In genomic region chr2:156482299-156482698, GRCm38 (mm10) we compare ENCODE assay signal across 8 mouse cellular contexts.
A peak's percentile ranks its signal among the peaks of the same experiment; 100 is the strongest.
DNase-seq lines count a peak whose midpoint lies in the region; ATAC-seq and TF ChIP-seq lines count a peak whose summit lies in the region.

No protein-coding gene starts in this region.

- H3K4me1 ChIP-seq in forebrain, embryonic 11.5 days (replicated peaks; ENCODE audit: control insufficient read depth, insufficient read depth, low read length), result no peaks in the 10 kb centered on the region
- peaks cover 7% of the 10 kb centered on the region for H3K4me1 ChIP-seq in forebrain, embryonic 16.5 days (replicated peaks; ENCODE audit: control insufficient read depth, insufficient read depth, low read length)
- no peaks in the 10 kb centered on the region for H3K4me1 ChIP-seq in midbrain, embryonic 14.5 days (ENCODE audit: control insufficient read depth, insufficient read depth, low read length)
- H3K4me1 ChIP-seq in midbrain, embryonic 15.5 days, result 0 out of 2 replicates have a peak, but pooled peaks cover 4% of the 10 kb centered on the region
- no peaks in the 10 kb centered on the region for H3K4me1 ChIP-seq in kidney, postnatal 0 days (replicated peaks; ENCODE audit: insufficient read depth, low read length)

- H3K36me3 ChIP-seq in forebrain, embryonic 11.5 days (ENCODE audit: control insufficient read depth, insufficient read depth, low read length), result no peaks in the 10 kb centered on the region
- no peaks in the 10 kb centered on the region for H3K36me3 ChIP-seq in forebrain, embryonic 16.5 days (ENCODE audit: control insufficient read depth, insufficient read depth)
- no peaks in the 10 kb centered on the region for H3K36me3 ChIP-seq in midbrain, embryonic 14.5 days (ENCODE audit: control insufficient read depth, insufficient read depth, low read length)
- no peaks in the 10 kb centered on the region for H3K36me3 ChIP-seq in midbrain, embryonic 15.5 days (replicated peaks)
- H3K36me3 ChIP-seq in kidney, postnatal 0 days (ENCODE audit: insufficient read depth, low read length), result no peaks in the 10 kb centered on the region

- H3K27me3 ChIP-seq in forebrain, embryonic 11.5 days (ENCODE audit: control insufficient read depth, insufficient read depth, low read length), result no peaks in the 10 kb centered on the region
- H3K27me3 ChIP-seq in forebrain, embryonic 16.5 days (replicated peaks; ENCODE audit: control insufficient read depth, insufficient read depth, low read length), result no peaks in the 10 kb centered on the region
- no peaks in the 10 kb centered on the region for H3K27me3 ChIP-seq in midbrain, embryonic 14.5 days (ENCODE audit: control insufficient read depth, insufficient read depth, low read length)
- H3K27me3 ChIP-seq in midbrain, embryonic 15.5 days (replicated peaks), result no peaks in the 10 kb centered on the region
- H3K27me3 ChIP-seq in kidney, postnatal 0 days (ENCODE audit: insufficient read depth, low read length), result no peaks in the 10 kb centered on the region

- peak; percentile 72 for TF ChIP-seq CTCF in kidney, postnatal 0 days (IDR thresholded peaks at IDR 0.05; ENCODE audit: low read depth)

- H3K9ac ChIP-seq in forebrain, embryonic 11.5 days (ENCODE audit: low read length), result no peak overlapping the region
- H3K9ac ChIP-seq in forebrain, embryonic 16.5 days (replicated peaks; ENCODE audit: low read depth, low read length), result no peak overlapping the region
- no peak overlapping the region for H3K9ac ChIP-seq in midbrain, embryonic 14.5 days (replicated peaks; ENCODE audit: low read length)
- no peak overlapping the region for H3K9ac ChIP-seq in midbrain, embryonic 15.5 days
- no peak overlapping the region for H3K9ac ChIP-seq in kidney, postnatal 0 days (ENCODE audit: low read depth, low read length)

- peak; percentile 78 for DNase-seq in forebrain, embryonic 11.5 days (ENCODE audit: low spot score)
- peak; percentile 61 for DNase-seq in midbrain, embryonic 14.5 days
- peak; percentile 87 to 91 for DNase-seq in cerebellum, postnatal 10 days
- DNase-seq in kidney, postnatal 0 days (ENCODE audit: low spot score), result peak; percentile 35
- peak; percentile 75 for DNase-seq in testis, postnatal 10 days (ENCODE audit: low spot score)

- no peaks in the 10 kb centered on the region for H3K9me3 ChIP-seq in forebrain, embryonic 11.5 days (ENCODE audit: control insufficient read depth, low read length)
- H3K9me3 ChIP-seq in forebrain, embryonic 16.5 days (ENCODE audit: control insufficient read depth, low read length), result no peaks in the 10 kb centered on the region
- 0 out of 2 replicates have a peak, but pooled peaks cover 4% of the 10 kb centered on the region for H3K9me3 ChIP-seq in midbrain, embryonic 14.5 days (ENCODE audit: control insufficient read depth, low read length)
- H3K9me3 ChIP-seq in midbrain, embryonic 15.5 days, result no peaks in the 10 kb centered on the region
- H3K9me3 ChIP-seq in kidney, postnatal 0 days (replicated peaks; ENCODE audit: low read length), result no peaks in the 10 kb centered on the region

- no peak overlapping the region for H3K4me3 ChIP-seq in forebrain, embryonic 11.5 days (ENCODE audit: low read depth, low read length)
- H3K4me3 ChIP-seq in forebrain, embryonic 16.5 days (replicated peaks; ENCODE audit: low read length), result no peak overlapping the region
- H3K4me3 ChIP-seq in midbrain, embryonic 14.5 days (replicated peaks; ENCODE audit: low read depth, low read length), result no peak overlapping the region
- H3K4me3 ChIP-seq in midbrain, embryonic 15.5 days, result no peak overlapping the region
- H3K4me3 ChIP-seq in kidney, postnatal 0 days (replicated peaks; ENCODE audit: low read depth, low read length), result no peak overlapping the region

- ATAC-seq in forebrain, embryonic 11.5 days (replicated peaks; ENCODE audit: low FRiP score), result no peak
- ATAC-seq in forebrain, embryonic 16.5 days, result no peak
- no peak for ATAC-seq in midbrain, embryonic 14.5 days (ENCODE audit: low FRiP score, low TSS enrichment)
- no peak for ATAC-seq in midbrain, embryonic 15.5 days (replicated peaks)
- no peak for ATAC-seq in kidney, postnatal 0 days (replicated peaks; ENCODE audit: low FRiP score, low read depth)
- peak; percentile 86 for ATAC-seq in megakaryocyte progenitor cell, adult 5-6 weeks (replicated peaks; ENCODE audit: poor library complexity)

- H3K27ac ChIP-seq in forebrain, embryonic 11.5 days (ENCODE audit: low read depth, low read length), result no peak overlapping the region
- no peak overlapping the region for H3K27ac ChIP-seq in forebrain, embryonic 16.5 days (ENCODE audit: low read length)
- H3K27ac ChIP-seq in midbrain, embryonic 14.5 days (replicated peaks; ENCODE audit: low read depth, low read length), result no peak overlapping the region
- H3K27ac ChIP-seq in midbrain, embryonic 15.5 days, result no peak overlapping the region
- H3K27ac ChIP-seq in kidney, postnatal 0 days, result no peak overlapping the region

- 33% methylated on average over 13 of the region's 13 CpGs for WGBS in forebrain, embryonic 11.5 days
- WGBS in forebrain, embryonic 16.5 days, result 28% methylated on average over 13 of the region's 13 CpGs
- WGBS in midbrain, embryonic 14.5 days, result 39% methylated on average over 13 of the region's 13 CpGs
- WGBS in midbrain, embryonic 15.5 days, result 33% methylated on average over 13 of the region's 13 CpGs
- WGBS in kidney, postnatal 0 days, result 29% methylated on average over 13 of the region's 13 CpGs

- no peak overlapping the region for H3K4me2 ChIP-seq in forebrain, embryonic 11.5 days (ENCODE audit: low read depth, low read length, severe bottlenecking)
- H3K4me2 ChIP-seq in forebrain, embryonic 16.5 days (ENCODE audit: low read length), result no peak overlapping the region
- H3K4me2 ChIP-seq in midbrain, embryonic 14.5 days (ENCODE audit: low read length), result no peak overlapping the region
- no peak overlapping the region for H3K4me2 ChIP-seq in midbrain, embryonic 15.5 days
- H3K4me2 ChIP-seq in kidney, postnatal 0 days (ENCODE audit: low read length), result no peak overlapping the region

Comparison
In these comparisons a context has a peak if more than half of its experiments do, and no peak if none do; other contexts are left out.
1. DNase-seq: peak in every context shown above with its lines; median percentile 89 in cerebellum, postnatal 10 days; 78 in forebrain, embryonic 11.5 days; 75 in testis, postnatal 10 days; 61 in midbrain, embryonic 14.5 days; 35 in kidney, postnatal 0 days.